Mouse (Mus musculus): ENCODE results near the gene 4933430I17Rik. TPM values are rescaled to one million over a fixed set of nuclear protein-coding genes. Genes with fewer than 3 reads are reported as not detected.
"Not testable (repeated sequence)": the region's sequence is repeated elsewhere in the genome, so short reads cannot be mapped to it uniquely, and the experiment has no call there.

Gene 4933430I17Rik
- polyA plus RNA-seq (2015; fragmentation: Nextera tagmentation; extraction: Ambion mirVana): 0.14 and 0.23 TPM in 2 replicates

DNA sequence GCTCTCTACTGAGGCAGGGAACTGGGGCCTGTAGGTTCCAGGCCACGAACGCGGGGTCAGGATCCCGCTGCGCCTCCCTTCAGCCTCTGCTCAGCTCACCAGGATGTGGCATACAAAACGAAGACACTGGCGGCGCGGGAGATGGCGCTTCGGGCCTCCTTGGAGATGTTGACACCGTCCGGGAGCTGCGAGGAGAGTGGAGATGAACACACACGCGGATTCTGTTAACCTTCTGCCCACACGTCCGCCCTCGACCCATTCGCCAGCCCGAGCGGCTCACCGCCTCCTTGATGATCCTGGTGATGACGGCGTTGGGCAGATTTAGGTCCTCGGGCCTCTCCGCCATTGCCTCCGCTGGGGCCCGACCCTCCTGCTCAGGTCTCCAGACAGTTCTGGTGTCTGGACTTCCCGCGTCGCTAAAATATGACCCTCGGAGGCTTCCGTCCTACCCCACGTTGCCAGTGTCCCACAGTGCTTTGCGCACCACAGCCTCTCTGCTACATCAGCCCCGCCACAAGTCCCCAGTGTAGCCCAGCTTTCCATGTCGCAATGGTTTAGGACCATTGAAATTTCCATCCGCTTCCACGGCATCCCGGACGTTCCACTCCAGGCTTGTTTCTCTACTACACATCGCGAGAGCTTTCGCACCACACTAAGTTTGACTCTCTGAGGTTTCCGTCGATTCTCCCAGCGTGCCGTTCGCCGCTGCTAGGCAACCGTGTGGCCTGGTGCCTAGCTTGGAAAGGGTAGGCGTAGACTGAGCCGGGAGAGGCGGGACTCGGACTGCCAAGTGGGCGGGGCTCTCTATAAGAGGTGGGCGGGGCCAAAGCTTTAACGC lies at the start of gene 4933430I17Rik, which contains the start of gene Pole3:
4933430I17Rik (plus strand) TSS at position 719 of the 838 bp plus-strand sequence.
Pole3 (minus strand) TSS at position 418 of the 838 bp plus-strand sequence.
- Histone ChIP-seq H3K9me3 (replicated peaks) (no peaks in the 10 kb centered on the region), H3K36me3 (peaks cover 25% of the 10 kb centered on the region), H3K27me3 (no peaks in the 10 kb centered on the region), H3K9ac (peak within 1 kb of the TSS; percentile 92), H3K4me3 (replicated peaks) (peak within 1 kb of the TSS; percentile 91), H3K4me1 (replicated peaks) (peaks cover 42% of the 10 kb centered on the region), H3K4me2 (peak within 1 kb of the TSS; percentile 88), H3K27ac (peak within 1 kb of the TSS; percentile 83)
- peak; percentile 94 for ATAC-seq (ENCODE audit: low read depth)
- peak; percentile 92 for DNase-seq
- WGBS (ENCODE audit: insufficient replicate concordance): under 1% methylated on average over 59 of the region's 59 CpGs

DNA sequence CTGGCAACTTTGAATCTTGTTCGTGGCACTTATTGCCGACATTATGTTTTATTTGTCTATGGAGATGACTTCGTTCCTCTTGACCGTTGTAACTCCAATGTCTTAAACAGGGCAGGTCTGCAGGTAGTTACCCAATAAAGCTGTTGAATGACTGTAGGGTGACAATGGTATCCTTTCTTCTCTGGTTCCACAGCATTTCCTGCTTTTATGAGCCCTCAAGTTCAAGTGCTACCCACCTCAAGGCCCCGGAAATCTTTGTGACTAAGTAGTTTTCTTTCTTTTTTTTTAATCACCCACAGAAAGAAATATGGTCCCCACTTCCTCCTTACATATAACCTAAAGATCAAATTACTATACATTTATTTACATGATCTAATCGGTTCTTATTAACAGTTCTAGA lies 49.4 kb upstream of the 4933430I17Rik start:
- no peaks in the 10 kb centered on the region for H3K36me3 ChIP-seq
- DNase-seq (no peak), ATAC-seq (ENCODE audit: low read depth) (no peak)
- peaks cover 24% of the 10 kb centered on the region for H3K4me1 ChIP-seq (replicated peaks)
- WGBS (ENCODE audit: insufficient replicate concordance): 74% methylated on average over 6 of the region's 6 CpGs
- H3K27ac ChIP-seq: no peak overlapping the region
- H3K9me3 ChIP-seq (replicated peaks): no peaks in the 10 kb centered on the region
- H3K4me3 ChIP-seq (replicated peaks): no peak overlapping the region
- peaks cover 31% of the 10 kb centered on the region for H3K27me3 ChIP-seq
- no peak overlapping the region for H3K9ac ChIP-seq
- H3K4me2 ChIP-seq: no peak overlapping the region

DNA sequence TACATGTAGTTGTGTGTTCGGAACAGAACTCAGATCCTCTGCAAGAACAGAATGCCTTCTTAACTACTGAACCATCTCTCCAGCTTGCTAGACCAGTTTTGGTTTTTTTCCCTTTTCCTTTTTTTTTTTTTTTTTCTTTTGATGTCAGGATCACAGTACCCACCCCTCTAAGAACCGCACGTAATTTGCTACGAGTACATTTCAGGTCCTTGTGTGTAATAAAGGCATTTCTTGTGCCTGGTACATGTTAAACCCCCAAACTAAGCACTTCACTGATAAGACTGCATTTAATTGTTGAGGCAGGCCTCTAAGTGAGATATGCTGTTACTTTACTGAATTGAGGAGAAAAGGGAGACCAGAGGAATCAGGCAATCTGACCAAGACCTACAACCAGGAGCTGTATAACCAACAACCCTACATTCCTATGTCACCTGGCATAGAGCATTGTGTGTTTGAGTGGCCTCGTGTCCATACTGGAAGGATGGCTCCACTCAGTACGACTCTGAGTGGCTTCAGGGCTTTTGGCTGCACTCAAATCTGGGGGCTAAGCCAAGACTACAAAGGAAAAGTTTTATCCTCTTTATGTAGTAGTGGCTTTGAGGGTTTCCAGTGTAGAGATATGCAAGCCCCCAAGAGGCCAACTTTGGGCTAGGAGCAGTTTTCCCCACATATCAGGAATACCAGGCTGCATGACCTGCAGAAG lies 47.5 kb upstream of the 4933430I17Rik start:
- ATAC-seq (ENCODE audit: low read depth) (no peak), DNase-seq (no peak)
- no peaks in the 10 kb centered on the region for H3K36me3 ChIP-seq
- 73% methylated on average over 6 of the region's 6 CpGs for WGBS (ENCODE audit: insufficient replicate concordance)
- H3K4me3 ChIP-seq (replicated peaks): no peak overlapping the region
- no peak overlapping the region for H3K4me2 ChIP-seq
- H3K27ac ChIP-seq: no peak overlapping the region
- H3K27me3 ChIP-seq: peaks cover 50% of the 10 kb centered on the region
- H3K4me1 ChIP-seq (replicated peaks): peaks cover 26% of the 10 kb centered on the region
- H3K9me3 ChIP-seq (replicated peaks): no peaks in the 10 kb centered on the region
- H3K9ac ChIP-seq: no peak overlapping the region

DNA sequence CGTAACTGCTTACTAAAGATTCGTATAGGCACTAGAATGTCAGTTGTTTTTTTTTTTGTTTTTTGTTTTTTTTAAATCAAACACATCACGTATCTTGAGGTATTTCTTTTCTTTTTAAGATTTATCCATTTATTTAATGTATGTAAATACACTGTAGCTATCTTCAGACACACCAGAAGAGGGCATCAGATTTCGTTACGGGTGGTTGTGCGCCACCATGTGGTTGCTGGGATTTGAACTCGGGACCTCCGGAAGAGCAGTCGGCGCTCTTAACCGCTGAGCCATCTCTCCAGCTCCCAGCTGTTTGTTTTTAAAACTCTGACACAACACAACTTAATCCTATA lies 45.6 kb upstream of the 4933430I17Rik start:
- not testable (repeated sequence) for H3K9me3 ChIP-seq (replicated peaks); DNase-seq; ATAC-seq (ENCODE audit: low read depth); H3K27ac ChIP-seq; H3K36me3 ChIP-seq
- Histone ChIP-seq H3K9ac (peak overlapping the region; percentile 52; the same call in 1 of the 2 replicates), H3K4me3 (replicated peaks) (peak overlapping the region; percentile 57), H3K27me3 (peaks cover 50% of the 10 kb centered on the region), H3K4me2 (peak overlapping the region; percentile 80), H3K4me1 (replicated peaks) (peaks cover 25% of the 10 kb centered on the region)
- 11% methylated on average over 11 of the region's 11 CpGs for WGBS (ENCODE audit: insufficient replicate concordance)

DNA sequence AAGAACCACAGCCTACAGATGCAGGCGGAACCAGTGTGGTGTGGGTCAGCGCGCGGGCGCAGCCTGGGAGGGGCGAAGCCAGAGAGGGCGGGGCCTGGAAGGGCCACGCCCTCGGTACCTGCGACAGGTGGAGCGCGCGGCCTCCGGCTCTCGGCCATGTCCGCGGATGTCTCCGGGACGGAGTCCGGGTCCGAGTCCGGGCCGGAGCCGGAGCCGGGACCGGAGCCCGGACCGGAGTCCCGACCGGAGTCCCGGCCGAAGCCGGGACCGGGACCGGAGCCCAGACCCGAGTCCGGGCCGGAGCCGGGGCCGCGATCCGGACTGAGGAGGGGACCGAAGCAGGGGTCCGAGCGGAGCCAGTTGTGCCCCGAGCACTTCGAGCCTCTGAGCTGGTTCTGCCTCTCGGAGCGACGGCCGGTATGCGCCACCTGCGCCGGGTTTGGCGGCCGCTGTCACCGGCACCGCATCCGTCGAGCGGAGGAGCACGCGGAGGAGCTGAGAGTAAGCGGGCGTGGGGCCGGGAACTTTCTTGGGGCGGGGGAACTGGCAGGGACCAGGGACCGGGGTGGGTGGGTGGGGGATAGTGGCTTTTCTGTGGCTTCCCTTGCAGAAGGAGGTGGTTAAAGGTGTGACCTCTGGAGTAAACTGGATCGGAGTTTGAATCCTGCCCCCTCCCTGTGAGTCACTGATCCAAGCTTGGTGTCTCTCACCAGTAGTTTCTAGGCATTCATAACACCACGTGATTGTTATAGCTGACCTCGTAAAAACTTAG lies 45.0 kb upstream of the 4933430I17Rik start, which contains the start of gene Bspry:
Bspry (plus strand) TSS at position 117 of the 772 bp plus-strand sequence.
- DNase-seq: peak; percentile 40
- peak within 1 kb of the TSS; percentile 57 for H3K4me3 ChIP-seq (replicated peaks)
- WGBS (ENCODE audit: insufficient replicate concordance): 3% methylated on average over 69 of the region's 71 CpGs
- no peak within 1 kb of the TSS for H3K27ac ChIP-seq
- no peaks in the 10 kb centered on the region for H3K36me3 ChIP-seq
- peak; percentile 73 for ATAC-seq (ENCODE audit: low read depth)
- peaks cover 48% of the 10 kb centered on the region for H3K27me3 ChIP-seq
- no peaks in the 10 kb centered on the region for H3K9me3 ChIP-seq (replicated peaks)
- peaks cover 31% of the 10 kb centered on the region for H3K4me1 ChIP-seq (replicated peaks)
- peak within 1 kb of the TSS; percentile 52; the same call in 1 of the 2 replicates for H3K9ac ChIP-seq
- peak within 1 kb of the TSS; percentile 80 for H3K4me2 ChIP-seq

- ATAC-seq (ENCODE audit: low read depth): peak; percentile 8; the same call in 1 of the 2 replicates
- Histone ChIP-seq H3K4me1 (replicated peaks) (peaks cover 39% of the 10 kb centered on the region), H3K36me3 (no peaks in the 10 kb centered on the region), H3K9me3 (replicated peaks) (no peaks in the 10 kb centered on the region), H3K4me3 (replicated peaks) (no peak overlapping the region), H3K27ac (no peak overlapping the region), H3K27me3 (peaks cover 47% of the 10 kb centered on the region), H3K9ac (no peak overlapping the region), H3K4me2 (no peak overlapping the region)
- DNase-seq: no peak
- WGBS (ENCODE audit: insufficient replicate concordance): 27% methylated on average over 10 of the region's 10 CpGs
Observed at GRCm38 (mm10) chr4:62480709-62481605, 44.2 kb upstream of the 4933430I17Rik start.

- peak overlapping the region; percentile 71 for H3K27ac ChIP-seq
- no peaks in the 10 kb centered on the region for H3K9me3 ChIP-seq (replicated peaks)
- H3K9ac ChIP-seq: no peak overlapping the region
- ATAC-seq (ENCODE audit: low read depth) (no peak), DNase-seq (no peak)
- 58% methylated on average over 3 of the region's 3 CpGs for WGBS (ENCODE audit: insufficient replicate concordance)
- H3K4me2 ChIP-seq: no peak overlapping the region
- no peak overlapping the region for H3K4me3 ChIP-seq (replicated peaks)
- H3K27me3 ChIP-seq: peaks cover 29% of the 10 kb centered on the region
- peaks cover 43% of the 10 kb centered on the region for H3K4me1 ChIP-seq (replicated peaks)
- H3K36me3 ChIP-seq: no peaks in the 10 kb centered on the region
Observed at GRCm38 (mm10) chr4:62484928-62485327, 40.2 kb upstream of the 4933430I17Rik start.

DNA sequence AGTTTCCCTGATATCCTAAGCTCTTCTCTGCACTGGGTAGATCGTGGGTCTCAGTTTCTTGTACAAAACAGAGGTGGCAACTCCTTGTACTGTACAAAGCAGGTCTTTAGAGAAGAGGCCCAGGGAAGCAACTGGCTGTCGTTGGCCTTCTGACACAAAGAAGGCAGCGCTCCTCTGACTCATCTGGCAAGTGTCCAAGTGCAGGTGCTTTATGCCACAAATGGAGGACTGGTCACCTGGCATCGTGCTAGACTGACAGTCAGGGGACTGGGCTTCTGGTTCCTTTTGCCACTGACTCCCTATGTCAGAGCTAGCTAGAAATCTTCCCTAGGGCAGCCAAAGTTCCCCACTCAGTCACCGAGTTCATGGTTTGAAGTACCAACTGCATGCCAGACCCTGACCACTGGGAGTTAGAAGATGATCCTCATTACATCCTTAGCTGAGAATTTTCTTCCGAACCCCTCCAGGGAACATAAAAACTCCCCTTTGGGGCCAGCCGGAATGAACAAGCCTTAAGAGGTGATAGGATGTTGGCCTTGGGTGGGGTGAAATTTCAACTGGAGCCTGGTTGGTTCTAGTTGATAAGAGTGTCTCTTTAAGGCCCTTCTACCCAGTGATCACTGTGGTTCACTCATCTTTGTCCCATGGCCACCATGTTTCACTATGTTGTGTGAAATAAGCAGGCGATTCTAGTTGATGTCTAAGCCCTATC lies 39.6 kb upstream of the 4933430I17Rik start:
- no peak for DNase-seq
- WGBS (ENCODE audit: insufficient replicate concordance): 62% methylated on average over 8 of the region's 8 CpGs
- peak overlapping the region; percentile 33 for H3K4me2 ChIP-seq
- H3K4me1 ChIP-seq (replicated peaks): peaks cover 38% of the 10 kb centered on the region
- H3K9ac ChIP-seq: peak overlapping the region; percentile 46; the same call in 1 of the 2 replicates
- H3K27me3 ChIP-seq: peaks cover 22% of the 10 kb centered on the region
- no peaks in the 10 kb centered on the region for H3K9me3 ChIP-seq (replicated peaks)
- no peaks in the 10 kb centered on the region for H3K36me3 ChIP-seq
- H3K4me3 ChIP-seq (replicated peaks): no peak overlapping the region
- peak; percentile 90 for ATAC-seq (ENCODE audit: low read depth)
- H3K27ac ChIP-seq: peak overlapping the region; percentile 71

DNA sequence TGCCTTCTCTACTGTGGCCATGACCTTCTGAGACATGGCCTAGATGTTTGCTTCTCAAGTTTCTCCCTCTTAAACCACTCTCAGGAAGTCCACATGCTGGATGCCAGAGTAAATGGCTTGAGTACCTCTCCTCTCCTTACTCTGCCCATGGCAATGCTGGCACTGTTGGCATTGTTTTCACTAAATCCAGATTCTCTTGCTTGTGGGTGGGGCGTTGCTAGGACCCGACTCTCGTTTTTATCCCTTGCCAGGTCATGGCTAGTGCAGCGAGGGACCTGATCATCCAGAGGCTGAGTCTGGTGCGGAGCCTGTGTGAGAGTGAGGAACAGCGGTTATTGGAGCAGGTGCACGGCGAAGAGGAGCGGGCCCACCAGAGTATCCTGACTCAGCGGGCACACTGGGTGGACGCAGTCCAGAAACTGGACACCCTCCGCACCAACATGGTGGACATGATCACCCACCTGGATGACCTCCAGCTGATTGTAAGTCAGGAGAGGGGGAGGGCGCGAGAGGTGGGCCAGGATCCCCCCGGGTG lies 38.9 kb upstream of the 4933430I17Rik start:
- peak overlapping the region; percentile 40; the same call in 1 of the 2 replicates for H3K27ac ChIP-seq
- H3K27me3 ChIP-seq: peaks cover 16% of the 10 kb centered on the region
- 86% methylated on average over 15 of the region's 15 CpGs for WGBS (ENCODE audit: insufficient replicate concordance)

More for the DNA sequence above, 38.9 kb upstream of the 4933430I17Rik start:
- DNase-seq: no peak
- no peak overlapping the region for H3K4me3 ChIP-seq (replicated peaks)
- ATAC-seq (ENCODE audit: low read depth): no peak
- peak overlapping the region; percentile 33; the same call in 1 of the 2 replicates for H3K4me2 ChIP-seq
- H3K4me1 ChIP-seq (replicated peaks): peaks cover 34% of the 10 kb centered on the region
- H3K9ac ChIP-seq: no peak overlapping the region
- no peaks in the 10 kb centered on the region for H3K36me3 ChIP-seq
- H3K9me3 ChIP-seq (replicated peaks): no peaks in the 10 kb centered on the region

All from liver, embryonic 13.5 days (tissue).